Mouse (Mus musculus) frontal cortex, postnatal 14 days (tissue): ENCODE measurements at regions not wholly inside any gene's neighbourhood (a gene's known extent, or its start where the extent isn't known, plus 50 kb on each side); places are given as distances from the start of the nearest gene placed in this dataset.

Experiments
- DNase-seq, 2 experiments: peaks; one replicate each; pipeline ENCODE4 v3.0.0; 2022; ENCODE audit warnings: low spot score in 2 of 2

DNA sequence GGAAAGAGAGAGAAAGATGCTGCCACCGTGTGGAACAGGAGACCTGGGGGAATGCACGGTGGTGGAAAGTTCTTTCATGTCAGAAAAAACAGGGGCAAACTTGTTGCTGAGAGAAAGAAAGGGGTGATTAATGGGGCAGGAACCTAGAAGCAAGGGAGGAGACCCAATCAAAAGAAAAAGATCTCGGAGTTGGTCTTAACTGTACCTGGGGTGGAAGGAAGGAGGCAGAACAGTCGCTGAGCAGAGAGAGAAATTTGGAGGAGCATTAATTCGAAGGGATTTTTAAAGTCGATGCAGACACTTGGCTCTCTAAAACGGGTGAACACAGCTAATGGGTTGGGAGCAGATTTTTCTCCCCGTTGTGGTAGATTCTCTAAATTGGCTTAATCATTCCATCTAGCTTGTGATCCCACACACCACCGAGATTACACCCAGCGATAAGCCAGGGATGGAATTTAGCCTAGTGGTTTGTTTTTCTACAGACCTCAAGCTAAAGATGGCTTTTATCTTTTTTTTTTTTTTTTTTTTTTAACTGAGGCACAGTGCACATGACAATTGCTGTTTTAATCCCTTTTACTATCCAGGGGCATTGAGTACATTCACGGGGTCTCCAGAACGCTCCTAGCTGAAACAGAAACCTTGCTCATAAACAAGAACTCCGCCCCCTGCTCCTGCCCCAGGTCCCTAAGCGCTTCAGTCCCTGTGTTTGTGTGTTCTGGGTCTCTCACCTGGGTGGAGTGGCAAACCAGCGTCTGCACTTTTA is 73.1 kb upstream of the Cpm start:
- no peak for DNase-seq

DNA sequence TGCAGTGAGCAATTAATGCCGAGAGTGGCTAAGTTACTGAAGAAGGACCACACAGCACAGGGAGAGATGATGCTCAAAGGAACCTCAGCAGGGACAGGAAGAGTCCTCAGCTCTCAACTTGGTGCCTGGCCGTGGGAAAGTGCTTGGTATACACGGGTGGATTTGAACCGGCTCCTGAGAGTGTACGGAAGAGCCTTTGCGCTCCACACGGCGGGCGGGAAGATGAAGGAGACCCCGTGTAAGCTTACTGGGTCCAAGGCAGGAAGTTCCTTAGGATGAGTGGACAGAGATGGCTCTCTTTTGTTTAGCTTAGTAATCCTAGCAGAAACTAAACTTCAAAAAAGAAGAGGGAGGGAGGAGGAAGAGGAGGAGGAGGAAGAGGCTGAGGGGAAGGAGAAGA is 73.8 kb upstream of the Cpm start:
- DNase-seq: no peak

- DNase-seq: no peak
These were observed 74.3 kb upstream of the Cpm start for GRCm38 (mm10) chr10:117555044-117555443.

DNA sequence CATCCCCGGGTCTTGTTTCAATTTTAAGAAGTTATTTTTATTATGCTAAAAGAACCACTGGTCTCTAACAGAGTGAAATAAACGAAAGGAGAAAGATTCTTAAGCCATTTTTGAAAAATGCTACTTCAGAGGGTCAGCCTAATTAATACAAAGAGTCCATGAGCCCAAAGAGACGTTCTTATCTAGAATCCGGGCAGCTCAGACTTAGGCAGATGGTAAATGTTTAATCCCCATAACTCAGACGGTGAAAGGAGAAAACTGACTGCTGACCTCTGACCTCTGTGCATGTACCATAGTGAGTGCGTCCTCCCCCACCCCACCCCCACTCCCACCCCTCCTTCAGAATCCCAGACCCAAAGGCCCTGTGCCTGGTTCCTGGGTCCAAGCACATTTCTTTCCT is 74.8 kb upstream of the Cpm start:
- DNase-seq: no peak

DNA sequence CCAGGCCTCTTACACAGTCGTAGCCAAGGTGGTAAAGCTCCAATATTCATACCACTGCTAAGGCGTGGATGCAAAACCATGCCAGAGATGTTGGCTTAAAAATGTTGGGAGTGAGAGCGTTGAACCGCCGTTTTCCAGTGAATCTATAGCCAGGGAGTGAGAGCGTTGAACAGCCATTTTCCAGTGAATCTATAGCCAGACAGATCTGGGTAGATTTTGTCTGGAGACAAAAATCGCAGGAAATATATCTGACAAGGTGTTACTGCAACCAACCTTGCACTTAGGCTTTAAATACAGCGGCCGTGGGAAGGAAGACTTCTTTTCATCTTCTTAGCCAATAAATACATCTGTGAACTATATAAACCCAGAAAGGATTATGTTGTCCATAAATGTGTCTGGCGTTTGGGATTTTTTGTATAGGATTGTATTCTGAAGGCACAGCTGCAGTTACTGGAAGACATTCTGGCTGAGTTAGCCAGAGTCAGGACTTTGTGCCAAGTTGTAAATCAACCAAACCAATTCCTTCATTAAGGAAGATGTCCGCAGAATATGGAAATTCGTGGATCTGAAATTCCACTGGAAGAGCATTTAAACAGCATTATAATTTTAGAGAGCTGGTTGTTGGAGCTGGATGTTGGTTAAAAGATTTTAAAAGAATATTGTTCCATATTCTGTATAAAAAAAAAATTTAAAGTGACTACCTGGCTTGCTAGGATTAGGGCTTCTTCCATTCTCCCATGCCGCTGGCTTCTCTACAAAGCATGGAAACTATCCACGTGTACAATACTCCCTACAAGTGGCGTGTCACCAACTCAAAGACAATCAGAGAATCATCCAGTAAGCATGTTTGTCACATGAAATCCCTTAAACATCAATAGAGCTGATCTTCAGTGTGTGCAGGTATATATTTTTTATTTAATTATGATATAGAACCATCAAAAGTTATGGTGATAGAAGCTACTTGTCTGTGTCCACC is 75.8 kb upstream of the Cpm start:
- DNase-seq: no peak

GRCm38 (mm10) chr10:117552049-117552652 is 77.1 kb upstream of the Cpm start:
- no peak for DNase-seq

DNA sequence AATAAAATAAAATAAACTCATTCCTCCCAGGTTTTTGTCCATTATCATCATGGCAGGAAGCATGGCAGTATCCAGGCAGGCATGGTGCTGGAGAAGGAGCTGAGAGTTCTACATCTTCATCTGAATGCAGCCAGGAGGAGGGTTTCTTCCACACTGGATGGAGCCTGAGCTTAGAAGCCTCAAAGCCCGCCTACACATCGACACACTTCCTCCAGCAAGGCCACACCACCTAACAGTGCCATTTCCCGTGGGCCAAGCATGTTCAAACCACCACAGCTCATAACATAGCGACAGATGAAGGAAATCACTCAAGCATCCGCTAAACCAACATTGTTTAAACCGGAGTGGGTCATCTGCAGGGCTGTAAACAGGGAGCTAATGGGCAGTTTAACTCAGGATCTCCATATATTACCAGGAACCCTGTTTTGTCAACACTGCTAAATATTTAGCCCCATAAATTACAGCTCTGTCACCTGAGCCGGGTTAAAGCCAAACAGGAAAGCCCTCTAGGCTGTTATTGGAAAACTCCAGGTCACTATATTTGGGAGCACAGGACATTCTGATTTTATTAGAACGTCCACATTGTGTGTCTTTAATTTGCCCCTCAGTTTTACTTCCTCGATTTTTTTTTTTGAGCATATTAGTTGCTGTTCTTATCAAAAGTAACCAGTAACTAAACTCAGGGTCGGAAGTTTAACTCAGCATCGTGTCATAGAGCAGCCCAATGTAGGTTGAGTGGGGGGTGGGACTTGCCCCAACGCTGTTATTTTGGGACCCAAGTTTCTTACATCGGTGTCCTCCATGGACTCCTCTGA is 77.9 kb upstream of the Cpm start:
- DNase-seq: no peak

DNA sequence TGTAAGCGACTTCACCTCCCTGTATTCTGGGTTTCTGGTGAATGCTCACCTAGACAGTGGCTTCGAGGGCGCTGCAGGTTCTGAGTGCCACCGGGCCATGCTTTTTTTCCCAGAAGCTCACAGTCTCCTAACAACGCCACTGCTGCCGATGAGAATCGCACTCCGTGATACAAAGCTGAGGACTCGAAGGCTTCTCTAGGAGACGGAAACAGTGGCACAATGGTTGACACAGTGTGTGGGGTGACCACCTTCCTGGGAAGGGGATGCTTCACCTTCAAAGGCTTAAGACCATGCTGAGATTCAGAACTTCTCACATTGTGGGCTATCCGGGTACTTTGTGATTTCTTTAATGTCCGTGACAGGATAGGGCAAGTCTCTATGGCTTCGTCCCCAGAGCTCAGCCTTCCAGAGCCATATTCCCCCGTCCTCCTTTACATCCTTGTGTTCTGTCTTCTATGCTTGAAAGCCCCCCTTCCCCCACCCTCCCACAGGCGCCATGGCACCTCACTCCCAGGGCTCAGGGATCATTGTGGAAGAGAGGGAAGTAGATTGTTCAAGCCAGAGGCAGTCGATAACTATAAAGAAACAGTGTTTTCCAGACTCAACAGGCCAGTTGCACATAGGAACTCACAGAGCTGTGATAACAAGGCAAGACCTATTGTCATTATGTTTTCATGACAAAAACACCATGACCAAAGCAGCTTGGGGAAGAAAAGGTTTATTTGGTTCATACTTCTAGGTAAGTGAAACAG is 79.3 kb upstream of the Cpm start:
- DNase-seq: no peak

DNA sequence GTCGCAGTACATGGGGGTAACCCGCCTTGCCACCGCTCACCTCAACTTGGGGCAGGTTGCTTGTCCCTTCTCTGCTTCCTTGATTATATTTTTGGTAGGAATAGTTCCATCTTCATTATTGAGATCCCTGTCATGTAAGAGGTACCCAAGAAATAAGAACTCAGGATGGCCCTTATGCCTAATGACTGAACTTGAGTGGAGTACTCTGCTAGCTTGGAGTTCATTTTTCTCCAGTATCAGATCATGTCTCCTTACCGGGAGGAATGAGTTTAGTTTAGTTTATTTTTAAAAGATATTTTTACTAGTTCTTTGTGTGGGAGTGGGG is 79.8 kb upstream of the Cpm start:
- no peak for DNase-seq

DNA sequence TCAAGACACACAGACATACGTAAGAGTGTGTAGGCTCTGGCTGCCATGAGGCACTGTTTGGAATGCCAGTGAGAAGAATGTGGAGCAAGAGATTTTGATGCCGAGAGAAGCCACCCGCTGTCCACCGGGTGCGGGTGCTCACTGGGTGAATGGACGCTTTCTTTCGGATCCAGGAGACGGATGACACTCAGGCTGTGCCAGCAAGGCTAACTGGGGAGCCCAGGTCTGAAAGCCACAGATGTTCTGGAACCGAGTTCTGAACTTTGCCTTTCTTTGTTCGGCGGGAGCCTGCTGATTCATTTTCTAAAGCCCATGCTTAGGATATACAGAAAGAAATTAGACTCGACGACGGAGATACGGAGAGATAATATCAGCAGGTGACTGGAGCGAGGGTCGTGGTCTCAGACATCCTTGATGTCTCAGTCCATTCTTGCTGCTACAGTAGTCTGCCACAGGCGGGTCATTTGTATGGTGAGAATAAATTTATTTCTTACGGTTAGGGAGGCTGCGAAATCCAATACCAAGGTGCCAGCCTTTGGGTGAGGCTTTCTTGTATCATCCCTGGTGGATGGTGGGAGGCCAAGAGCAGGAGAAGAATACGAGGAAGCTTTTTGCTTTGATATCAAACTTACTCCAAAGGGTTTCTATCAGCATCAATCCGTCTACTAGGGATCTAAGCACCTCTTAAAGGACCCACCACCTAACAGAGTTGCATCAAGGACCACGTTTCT is 80.4 kb upstream of the Cpm start:
- no peak for DNase-seq

DNA sequence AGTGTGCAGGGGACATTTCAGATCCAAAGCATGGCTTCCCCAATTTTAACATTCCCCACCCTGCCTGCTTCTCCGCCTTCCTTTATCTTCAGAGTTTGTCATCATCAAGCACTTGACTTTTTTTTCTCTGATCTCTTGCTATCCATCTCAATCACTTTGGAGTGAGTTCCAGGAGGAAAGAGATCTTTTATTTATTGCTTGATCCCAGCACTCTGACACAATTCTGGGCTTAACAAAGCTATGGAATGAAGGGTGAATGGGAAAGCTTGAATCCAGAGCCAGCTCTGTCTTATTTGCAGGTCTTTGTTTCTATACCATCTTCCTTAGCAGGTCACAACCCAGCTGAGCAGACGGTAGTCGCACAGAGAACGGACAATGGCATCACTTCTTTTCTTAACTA is 81.0 kb upstream of the Cpm start:
- no peak for DNase-seq

DNA sequence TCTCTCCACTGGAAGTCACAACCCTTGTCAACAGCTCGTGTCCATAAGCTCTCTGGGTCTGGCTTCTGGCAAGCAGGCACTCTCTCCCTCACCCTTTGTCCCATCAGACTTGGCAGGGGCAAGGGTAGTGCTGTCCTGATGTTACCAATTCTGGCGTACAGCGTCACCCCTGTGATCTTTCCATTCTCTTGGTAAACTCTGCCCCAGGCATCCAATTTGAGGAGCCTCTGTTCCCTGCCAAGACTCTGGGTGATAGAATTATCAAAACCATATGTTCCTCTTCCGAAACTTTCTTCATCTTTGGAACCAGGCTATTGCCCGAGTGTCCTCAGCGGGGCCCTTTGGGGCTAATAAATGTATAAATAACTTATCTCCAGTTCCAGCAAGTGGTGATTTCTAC is 82.0 kb upstream of the Cpm start:
- no peak for DNase-seq

GRCm38 (mm10) chr10:117545842-117546631 is 83.3 kb upstream of the Cpm start:
- no peak for DNase-seq

GRCm38 (mm10) chr10:117544680-117545546 is 84.4 kb upstream of the Cpm start:
- DNase-seq: no peak

DNA sequence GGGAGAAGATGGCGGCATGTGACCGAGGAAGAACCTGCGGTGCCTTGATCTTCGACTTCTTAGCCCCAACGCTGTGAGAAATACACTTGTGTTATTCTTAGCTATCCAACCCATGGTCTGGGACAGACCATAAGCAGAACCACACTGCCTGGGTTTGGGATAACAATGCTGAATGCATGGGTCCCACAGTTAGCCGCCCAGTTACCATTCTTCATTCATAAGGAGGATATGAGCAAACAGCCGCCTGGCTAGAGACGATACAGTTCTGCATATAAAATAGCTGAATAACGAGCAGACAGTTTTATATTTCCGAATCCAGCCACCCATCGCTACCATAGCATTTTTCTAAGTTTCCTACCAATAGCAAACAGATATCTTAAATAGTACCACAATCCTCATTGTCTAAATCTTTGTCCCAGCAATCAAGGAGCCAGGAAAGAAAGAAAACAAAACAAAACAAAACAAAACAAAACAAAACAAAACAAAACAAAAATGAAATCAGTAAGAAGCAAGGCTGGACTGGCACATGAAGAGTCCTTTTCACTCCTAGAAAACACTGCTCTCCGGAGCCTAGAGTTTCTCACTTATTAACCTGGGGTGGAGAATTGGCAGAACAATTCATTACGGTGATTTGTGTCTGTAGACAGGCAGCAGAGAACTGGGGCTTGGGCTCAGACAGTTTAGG is 85.2 kb upstream of the Cpm start:
- DNase-seq: no peak

DNA sequence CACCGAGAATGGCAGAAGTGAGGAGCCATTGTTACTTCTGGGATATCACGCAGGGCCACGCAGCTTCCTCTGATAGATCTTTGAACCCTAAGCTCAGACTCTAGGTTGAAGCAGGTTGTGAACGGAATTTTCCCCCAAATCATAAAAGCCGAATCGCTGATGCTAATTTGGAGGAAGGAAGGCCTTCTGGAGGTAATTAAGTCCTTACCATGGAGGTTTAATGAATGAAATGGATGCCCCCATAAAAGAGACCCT is 85.7 kb upstream of the Cpm start:
- no peak for DNase-seq

DNA sequence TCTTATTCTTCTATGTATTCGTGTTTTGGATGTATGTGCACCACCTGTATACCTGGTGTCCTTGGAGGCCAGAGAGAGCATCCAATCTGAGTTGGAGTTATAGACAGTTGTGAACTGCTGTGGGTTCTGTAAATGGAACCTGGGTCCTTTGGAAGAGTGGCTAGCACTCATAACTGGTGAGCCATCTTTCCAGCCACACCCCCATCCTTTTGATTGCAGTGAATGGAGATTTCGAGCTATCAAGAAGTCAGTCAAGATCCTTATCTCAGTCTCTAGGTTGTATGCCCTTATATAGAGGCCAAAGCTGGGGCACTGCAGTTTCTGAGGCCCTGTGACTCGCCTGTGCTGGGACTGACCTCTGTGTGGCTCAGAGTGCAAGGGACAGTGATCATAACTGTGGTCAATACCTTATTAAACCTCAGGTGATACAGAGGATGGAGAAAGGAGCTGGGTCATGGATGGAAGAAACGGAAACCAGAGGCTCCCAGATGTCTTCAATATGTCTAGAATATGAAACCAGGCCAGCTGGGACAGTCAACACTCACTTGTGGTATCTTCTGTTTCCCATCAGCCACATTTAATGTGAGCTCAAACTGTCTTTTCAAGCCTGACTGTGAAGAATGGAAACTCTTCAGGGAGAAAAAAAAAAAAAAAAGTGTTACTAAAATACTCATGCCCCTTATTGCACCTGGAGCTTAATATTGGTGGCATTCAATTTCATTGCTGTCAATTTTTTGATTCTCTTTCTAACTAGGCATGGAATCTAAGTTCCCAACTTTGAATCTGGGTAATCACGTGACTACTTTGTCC is 86.2 kb upstream of the Cpm start:
- DNase-seq: no peak

GRCm38 (mm10) chr10:117542351-117542750 is 86.9 kb upstream of the Cpm start:
- DNase-seq: no peak
